Mouse (Mus musculus): ENCODE measurements around the gene Tbcd. TPM values are rescaled to one million over a fixed set of nuclear protein-coding genes. Genes with fewer than 3 reads are reported as not detected.

Gene Tbcd
- total and polyA plus RNA-seq, 3 experiments = 10.6 to 17.4 (median 11.4) TPM

GRCm38 (mm10) chr11:121524191-121524590 lies 72.4 kb downstream of the Tbcd start:
- H3K27ac ChIP-seq = no peak overlapping the region
- no peak for TF ChIP-seq CTCF (IDR thresholded peaks at IDR 0.05)
- no peak for TF ChIP-seq POLR2A (IDR thresholded peaks at IDR 0.05; ENCODE audit: insufficient read depth, low read depth, low read length)
- TF ChIP-seq EP300 (IDR thresholded peaks at IDR 0.05; ENCODE audit: insufficient read depth, low read depth, low read length) = no peak
- intact Hi-C loops (cut with DNase I) = no loop called here
- no peak overlapping the region for H3K9ac ChIP-seq (ENCODE audit: low read depth, low read length)
- 97% methylated on average over 7 of the region's 7 CpGs for WGBS
- H3K79me2 ChIP-seq (replicated peaks; ENCODE audit: control insufficient read depth, insufficient read depth, low read length) = no peaks in the 10 kb centered on the region
- H3K36me3 ChIP-seq (ENCODE audit: control insufficient read depth, insufficient read depth, low read length) = no peaks in the 10 kb centered on the region
- no peak overlapping the region for H3K4me3 ChIP-seq
- no peak for DNase-seq
- no peaks in the 10 kb centered on the region for H3K4me1 ChIP-seq (ENCODE audit: control insufficient read depth, insufficient read depth, low read length)
- no peaks in the 10 kb centered on the region for H3K27me3 ChIP-seq (ENCODE audit: control insufficient read depth, insufficient read depth, low read length)

GRCm38 (mm10) chr11:121529747-121530146 lies 78.0 kb downstream of the Tbcd start:
- Histone ChIP-seq H3K79me2 (replicated peaks; ENCODE audit: control insufficient read depth, insufficient read depth, low read length) (no peaks in the 10 kb centered on the region), H3K9ac (ENCODE audit: low read depth, low read length) (no peak overlapping the region), H3K27ac (no peak overlapping the region), H3K27me3 (ENCODE audit: control insufficient read depth, insufficient read depth, low read length) (no peaks in the 10 kb centered on the region), H3K4me1 (ENCODE audit: control insufficient read depth, insufficient read depth, low read length) (no peaks in the 10 kb centered on the region), H3K4me3 (no peak overlapping the region), H3K36me3 (ENCODE audit: control insufficient read depth, insufficient read depth, low read length) (no peaks in the 10 kb centered on the region)
- TF ChIP-seq EP300 (IDR thresholded peaks at IDR 0.05; ENCODE audit: insufficient read depth, low read depth, low read length) (no peak), CTCF (IDR thresholded peaks at IDR 0.05) (no peak), POLR2A (IDR thresholded peaks at IDR 0.05; ENCODE audit: insufficient read depth, low read depth, low read length) (no peak)
- DNase-seq = no peak
- WGBS = 93% methylated on average over 3 of the region's 3 CpGs
- intact Hi-C loops (cut with DNase I) = no loop called here

GRCm38 (mm10) chr11:121536528-121536927 lies 84.8 kb downstream of the Tbcd start:
- intact Hi-C loops (cut with DNase I) = no loop called here
- TF ChIP-seq CTCF (IDR thresholded peaks at IDR 0.05) (no peak), POLR2A (IDR thresholded peaks at IDR 0.05; ENCODE audit: insufficient read depth, low read depth, low read length) (no peak), EP300 (IDR thresholded peaks at IDR 0.05; ENCODE audit: insufficient read depth, low read depth, low read length) (no peak)
- Histone ChIP-seq H3K79me2 (replicated peaks; ENCODE audit: control insufficient read depth, insufficient read depth, low read length) (no peaks in the 10 kb centered on the region), H3K27ac (no peak overlapping the region), H3K4me3 (no peak overlapping the region), H3K27me3 (ENCODE audit: control insufficient read depth, insufficient read depth, low read length) (no peaks in the 10 kb centered on the region), H3K9ac (ENCODE audit: low read depth, low read length) (no peak overlapping the region), H3K4me1 (ENCODE audit: control insufficient read depth, insufficient read depth, low read length) (no peaks in the 10 kb centered on the region; the same call in 1 of the 2 replicates), H3K36me3 (ENCODE audit: control insufficient read depth, insufficient read depth, low read length) (no peaks in the 10 kb centered on the region)
- DNase-seq = no peak
- 28% methylated on average over 3 of the region's 3 CpGs for WGBS

GRCm38 (mm10) chr11:121542471-121542870 lies 90.7 kb downstream of the Tbcd start:
- intact Hi-C loops (cut with DNase I) = no loop called here
- Histone ChIP-seq H3K79me2 (replicated peaks; ENCODE audit: control insufficient read depth, insufficient read depth, low read length) (no peaks in the 10 kb centered on the region), H3K36me3 (ENCODE audit: control insufficient read depth, insufficient read depth, low read length) (no peaks in the 10 kb centered on the region), H3K27ac (no peak overlapping the region), H3K9ac (ENCODE audit: low read depth, low read length) (no peak overlapping the region), H3K4me3 (no peak overlapping the region), H3K4me1 (ENCODE audit: control insufficient read depth, insufficient read depth, low read length) (no peaks in the 10 kb centered on the region), H3K27me3 (ENCODE audit: control insufficient read depth, insufficient read depth, low read length) (no peaks in the 10 kb centered on the region)
- DNase-seq = no peak
- TF ChIP-seq EP300 (IDR thresholded peaks at IDR 0.05; ENCODE audit: insufficient read depth, low read depth, low read length) (no peak), CTCF (IDR thresholded peaks at IDR 0.05) (no peak), POLR2A (IDR thresholded peaks at IDR 0.05; ENCODE audit: insufficient read depth, low read depth, low read length) (no peak)
- WGBS = 92% methylated on average over 4 of the region's 4 CpGs

- H3K27ac ChIP-seq = no peak overlapping the region
- no peaks in the 10 kb centered on the region for H3K36me3 ChIP-seq (ENCODE audit: control insufficient read depth, insufficient read depth, low read length)
- WGBS = 85% methylated on average over 5 of the region's 5 CpGs
These were observed 91.6 kb downstream of the Tbcd start for GRCm38 (mm10) chr11:121543287-121543856.

GRCm38 (mm10) chr11:121543922-121544321 lies 92.2 kb downstream of the Tbcd start:
- Histone ChIP-seq H3K4me3 (no peak overlapping the region), H3K36me3 (ENCODE audit: control insufficient read depth, insufficient read depth, low read length) (no peaks in the 10 kb centered on the region), H3K27me3 (ENCODE audit: control insufficient read depth, insufficient read depth, low read length) (no peaks in the 10 kb centered on the region), H3K79me2 (replicated peaks; ENCODE audit: control insufficient read depth, insufficient read depth, low read length) (no peaks in the 10 kb centered on the region), H3K9ac (ENCODE audit: low read depth, low read length) (no peak overlapping the region), H3K4me1 (ENCODE audit: control insufficient read depth, insufficient read depth, low read length) (no peaks in the 10 kb centered on the region), H3K27ac (no peak overlapping the region)
- intact Hi-C loops (cut with DNase I) = no loop called here
- TF ChIP-seq CTCF (IDR thresholded peaks at IDR 0.05) (no peak), POLR2A (IDR thresholded peaks at IDR 0.05; ENCODE audit: insufficient read depth, low read depth, low read length) (no peak), EP300 (IDR thresholded peaks at IDR 0.05; ENCODE audit: insufficient read depth, low read depth, low read length) (no peak)
- WGBS = 88% methylated on average over 9 of the region's 9 CpGs
- no peak for DNase-seq

More at GRCm38 (mm10) chr11:121543287-121543856, 91.6 kb downstream of the Tbcd start:
- no peak overlapping the region for H3K9ac ChIP-seq (ENCODE audit: low read depth, low read length)
- no peaks in the 10 kb centered on the region for H3K4me1 ChIP-seq (ENCODE audit: control insufficient read depth, insufficient read depth, low read length)
- H3K79me2 ChIP-seq (replicated peaks; ENCODE audit: control insufficient read depth, insufficient read depth, low read length) = no peaks in the 10 kb centered on the region
- no peak overlapping the region for H3K4me3 ChIP-seq
- TF ChIP-seq POLR2A (IDR thresholded peaks at IDR 0.05; ENCODE audit: insufficient read depth, low read depth, low read length) (no peak), CTCF (IDR thresholded peaks at IDR 0.05) (no peak), EP300 (IDR thresholded peaks at IDR 0.05; ENCODE audit: insufficient read depth, low read depth, low read length) (no peak)
- H3K27me3 ChIP-seq (ENCODE audit: control insufficient read depth, insufficient read depth, low read length) = no peaks in the 10 kb centered on the region
- DNase-seq = no peak
- intact Hi-C loops (cut with DNase I) = no loop called here

All from heart, adult 2 months (tissue).